Mouse (Mus musculus) kidney, embryonic 16.5 days (tissue): ENCODE data around the gene Irak1bp1. TPM values are rescaled to one million over a fixed set of nuclear protein-coding genes. Genes with fewer than 3 reads are reported as not detected.
A peak's percentile ranks its signal among the peaks of the same experiment; 100 is the strongest.

Experiments
- ATAC-seq: fragments of 200-750 bp; cut with Nextera tagmentation; 2 replicates; pipeline ENCODE4 v1.8.0; 2017; ENCODE audit warnings: moderate TSS enrichment; ENCODE audit not compliant: low FRiP score, low TSS enrichment
- H3K27ac ChIP-seq: fragments of 300-500 bp; sonication (generic); 2 replicates; pipeline ENCODE4 v1.5.1; 2014; ENCODE audit warnings: low read length
- H3K27me3 ChIP-seq: fragments of 300-500 bp; sonication (generic); 2 replicates; pipeline ENCODE4 v1.6.1; 2014; ENCODE audit warnings: low read length, control low read depth, mixed read lengths; ENCODE audit not compliant: insufficient read depth
- H3K36me3 ChIP-seq: fragments of 300-500 bp; sonication (generic); 2 replicates; pipeline ENCODE4 v1.6.1; 2014; ENCODE audit warnings: low read length, control low read depth, mixed read lengths; ENCODE audit not compliant: insufficient read depth
- H3K4me1 ChIP-seq: fragments of 300-500 bp; sonication (generic); 2 replicates; pipeline ENCODE4 v1.6.1; 2014; ENCODE audit warnings: low read length, control low read depth, mixed read lengths; ENCODE audit not compliant: insufficient read depth
- H3K4me2 ChIP-seq: fragments of 300-500 bp; sonication (generic); replicated peaks from 2 replicates; pipeline ENCODE4 v1.6.1; 2014; ENCODE audit warnings: low read depth, low read length
- H3K4me3 ChIP-seq: fragments of 300-500 bp; sonication (generic); 2 replicates; pipeline ENCODE4 v1.5.1; 2014; ENCODE audit warnings: mild to moderate bottlenecking, low read length
- H3K9ac ChIP-seq: fragments of 300-500 bp; sonication (generic); replicated peaks from 2 replicates; pipeline ENCODE4 v1.6.1; 2014; ENCODE audit warnings: low read length
- H3K9me3 ChIP-seq: fragments of 300-500 bp; sonication (generic); 2 replicates; pipeline ENCODE4 v1.6.1; 2016; ENCODE audit warnings: low read length, control low read depth
- WGBS: fragments of 180-500 bp; shearing (Covaris S2); extraction: QIAGEN DNeasy Blood & Tissue Kit; methylation state at CpG from one replicate; pipeline ENCODE4 v1.1.7; 2014; 5-methylcytosine and 5-hydroxymethylcytosine counted together
- polyA plus RNA-seq: library from polyadenylated mRNA; unstranded; fragments of >200 nt; fragmentation: Nextera tagmentation; extraction: Ambion mirVana; gene quantifications from 2 replicates; pipeline ENCODE4 v1.2.1, GENCODE M21; 2015

The Irak1bp1 gene
- polyA plus RNA-seq, 1 experiment from 2014 or later: 19.4 TPM

- Histone ChIP-seq H3K4me1 (no peaks in the 10 kb centered on the region), H3K27ac (no peak overlapping the region), H3K27me3 (no peaks in the 10 kb centered on the region), H3K9me3 (no peaks in the 10 kb centered on the region), H3K9ac (no peak overlapping the region), H3K4me3 (no peak overlapping the region), H3K36me3 (peaks cover 1% of the 10 kb centered on the region; the same call in 1 of the 2 replicates), H3K4me2 (no peak overlapping the region)
- WGBS: 93% methylated on average over 1 of the region's 1 CpGs
- no peak for ATAC-seq
Measured at GRCm38 (mm10) chr9:82866121-82866520, 36.8 kb downstream of the Irak1bp1 start.

DNA sequence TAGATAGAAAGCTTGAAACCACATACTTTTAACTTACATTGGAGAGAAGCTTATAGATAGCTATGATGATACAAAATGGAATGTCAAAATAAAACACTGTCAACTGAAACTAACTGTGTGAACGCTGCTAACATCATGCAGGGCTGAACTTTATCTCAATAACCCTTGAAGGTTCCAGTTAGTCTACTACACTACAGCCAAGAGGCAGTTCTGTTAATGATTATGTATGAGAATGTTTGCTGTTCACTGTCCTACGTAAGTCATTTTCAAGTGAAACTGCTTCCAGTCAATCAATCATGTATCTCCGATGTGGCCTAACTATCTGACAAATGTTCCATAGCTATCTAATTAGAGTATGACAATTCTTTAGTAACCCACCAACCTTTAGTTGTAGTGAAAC is 38.4 kb downstream of the Irak1bp1 start:
- Histone ChIP-seq H3K36me3 (peaks cover 7% of the 10 kb centered on the region), H3K9me3 (no peaks in the 10 kb centered on the region), H3K4me1 (no peaks in the 10 kb centered on the region), H3K9ac (no peak overlapping the region), H3K27me3 (no peaks in the 10 kb centered on the region), H3K4me3 (no peak overlapping the region), H3K27ac (no peak overlapping the region), H3K4me2 (no peak overlapping the region)
- peak; percentile 69; the same call in 1 of the 2 replicates for ATAC-seq
- WGBS: 70% methylated on average over 3 of the region's 3 CpGs

GRCm38 (mm10) chr9:82877078-82877477 is 47.7 kb downstream of the Irak1bp1 start:
- H3K9me3 ChIP-seq: no peaks in the 10 kb centered on the region
- no peaks in the 10 kb centered on the region for H3K27me3 ChIP-seq
- no peak overlapping the region for H3K27ac ChIP-seq
- ATAC-seq: no peak
- 88% methylated on average over 1 of the region's 1 CpGs for WGBS
- H3K4me1 ChIP-seq: no peaks in the 10 kb centered on the region
- H3K4me3 ChIP-seq: no peak overlapping the region
- no peak overlapping the region for H3K9ac ChIP-seq
- H3K4me2 ChIP-seq: no peak overlapping the region
- peaks cover 49% of the 10 kb centered on the region for H3K36me3 ChIP-seq

GRCm38 (mm10) chr9:82884177-82884576 is 54.8 kb downstream of the Irak1bp1 start:
- Histone ChIP-seq H3K36me3 (peaks cover 40% of the 10 kb centered on the region), H3K4me1 (no peaks in the 10 kb centered on the region), H3K4me2 (no peak overlapping the region), H3K4me3 (no peak overlapping the region), H3K9me3 (no peaks in the 10 kb centered on the region), H3K9ac (no peak overlapping the region), H3K27me3 (no peaks in the 10 kb centered on the region), H3K27ac (no peak overlapping the region)
- ATAC-seq: no peak

DNA sequence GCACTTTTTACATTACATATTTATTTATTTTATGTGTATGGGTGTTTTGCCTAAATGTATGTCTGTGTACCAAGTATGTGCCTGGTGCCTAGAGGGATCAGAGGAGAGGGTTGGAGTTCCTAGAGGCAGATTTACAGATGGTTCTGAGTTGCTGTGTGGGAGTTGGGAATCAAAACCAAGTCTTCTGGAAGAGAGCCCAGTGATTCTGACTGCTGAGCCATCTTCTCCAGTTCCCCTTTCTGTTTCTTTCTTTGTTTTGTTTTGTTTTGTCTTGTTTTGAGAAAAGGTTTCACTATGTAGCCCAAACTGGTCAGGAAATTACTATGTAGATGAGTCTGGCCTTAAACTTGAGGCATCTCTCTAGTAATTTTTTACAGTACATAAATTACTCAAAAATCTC is 59.3 kb downstream of the Irak1bp1 start:
- H3K36me3 ChIP-seq: peaks cover 29% of the 10 kb centered on the region
- no peak overlapping the region for H3K27ac ChIP-seq
- H3K4me2 ChIP-seq: no peak overlapping the region
- ATAC-seq: no peak
- no peaks in the 10 kb centered on the region for H3K4me1 ChIP-seq
- no peaks in the 10 kb centered on the region for H3K27me3 ChIP-seq
- H3K4me3 ChIP-seq: no peak overlapping the region
- no peak overlapping the region for H3K9ac ChIP-seq
- no peaks in the 10 kb centered on the region for H3K9me3 ChIP-seq

Other genes starting within 250 kb of the Irak1bp1 start
- gene Phip, start 146.0 kb downstream of the Irak1bp1 start, polyA plus RNA-seq: 84.5 and 96.5 TPM in 2 replicates